Mouse (Mus musculus): ENCODE data around the gene Slc45a1.

- TF ChIP-seq POLR2A (IDR thresholded peaks at IDR 0.05; ENCODE audit: insufficient read length, low read depth) (no peak), CEBPB (IDR thresholded peaks at IDR 0.05; ENCODE audit: insufficient read depth, poor library complexity, severe bottlenecking) (no peak), MYOG (IDR thresholded peaks at IDR 0.05; ENCODE audit: control insufficient read depth in 1 of 3, insufficient read depth in 1 of 3, insufficient read length in 2 of 3, low read depth in 2 of 3) (no peak), MAX (IDR thresholded peaks at IDR 0.05; ENCODE audit: low read depth) (no peak), USF1 (IDR thresholded peaks at IDR 0.05; ENCODE audit: low read depth) (no peak)
Measured at GRCm38 (mm10) chr4:150663192-150663591, 11.2 kb upstream of the Slc45a1 start.

Measured in myocyte (in vitro differentiated cells).